Mouse (Mus musculus): Measurements from ENCODE around the gene Lats1. TPM values are rescaled to one million over a fixed set of nuclear protein-coding genes. Genes with fewer than 3 reads are reported as not detected.
"Not testable (repeated sequence)": the region's sequence is repeated elsewhere in the genome, so short reads cannot be mapped to it uniquely, and the experiment has no call there.

Gene Lats1
- polyA plus RNA-seq, 3 experiments from 2014 or later = 6.0 to 8.5 (median 6.1) TPM

- no peak for ATAC-seq
Measured at GRCm38 (mm10) chr10:7727011-7727410, 46.0 kb downstream of the Lats1 start.

- ATAC-seq = no peak
Measured at GRCm38 (mm10) chr10:7731582-7731981, 50.6 kb downstream of the Lats1 start.

GRCm38 (mm10) chr10:7737122-7737521 lies 56.1 kb downstream of the Lats1 start:
- ATAC-seq = no peak

GRCm38 (mm10) chr10:7737914-7738313 lies 56.9 kb downstream of the Lats1 start:
- ATAC-seq = no peak

- ATAC-seq = not testable (repeated sequence)
Measured at GRCm38 (mm10) chr10:7745528-7745927, 64.5 kb downstream of the Lats1 start.

GRCm38 (mm10) chr10:7748752-7749151 lies 67.7 kb downstream of the Lats1 start:
- no peak for ATAC-seq

- ATAC-seq = no peak
Measured at GRCm38 (mm10) chr10:7757544-7757943, 76.5 kb downstream of the Lats1 start.

Other genes starting within 250 kb of the Lats1 start
- 10 to 100 TPM in 1 of 3 experiments, 1 to 10 TPM in 2; 7.5 to 22.5 (median 9.2) TPM for gene Ulbp1, start 207.6 kb upstream of the Lats1 start, polyA plus RNA-seq (2017; shearing (Covaris generic))
- not detected for gene Lrp11, start 91.4 kb upstream of the Lats1 start, polyA plus RNA-seq (2017; shearing (Covaris generic))
- gene Nup43, start 13.7 kb upstream of the Lats1 start, polyA plus RNA-seq (2017; shearing (Covaris generic)) = 10 to 100 TPM; 25.7 to 33.5 (median 27.4) TPM
- gene Pcmt1, start 78 bp upstream of the Lats1 start, polyA plus RNA-seq (2017; shearing (Covaris generic)) = 100 to 1,000 TPM in 2 of 3 experiments, 10 to 100 TPM in 1; 96.8 to 153 (median 100) TPM
- gene Katna1, start 44.8 kb downstream of the Lats1 start, polyA plus RNA-seq (2017; shearing (Covaris generic)) = 100 to 1,000 TPM in 1 of 3 experiments, 10 to 100 TPM in 2; 73.9 to 103 (median 83.1) TPM
- gene Ginm1, start 111.6 kb downstream of the Lats1 start, polyA plus RNA-seq (2017; shearing (Covaris generic)) = 10 to 100 TPM; 64.3 to 74.6 (median 72.9) TPM
- gene Ppil4, start 111.7 kb downstream of the Lats1 start, polyA plus RNA-seq (2017; shearing (Covaris generic)) = 10 to 100 TPM; 73.7 to 85.7 (median 82.6) TPM
- gene Zc3h12d, start 151.3 kb downstream of the Lats1 start, polyA plus RNA-seq (2017; shearing (Covaris generic)) = 10 to 100 TPM; 36.9 to 59.8 (median 48.1) TPM

All from inflammation-experienced regulatory T-cells, adult 6 months (primary cell).